Mouse (Mus musculus) heart, embryonic 11.5 days (tissue): Measurements from ENCODE around the gene 1810010H24Rik. TPM values are rescaled to one million over a fixed set of nuclear protein-coding genes. Genes with fewer than 3 reads are reported as not detected.
"Not testable (repeated sequence)": the region's sequence is repeated elsewhere in the genome, so short reads cannot be mapped to it uniquely, and the experiment has no call there.

Experiments used
- ATAC-seq: fragments of 200-750 bp; cut with Nextera tagmentation; replicated peaks from 2 replicates; pipeline ENCODE4 v1.8.0; 2017; ENCODE audit warnings: moderate library complexity; ENCODE audit not compliant: insufficient number of reproducible peaks, low FRiP score, low TSS enrichment
- H3K27ac ChIP-seq: fragments of 300-500 bp; sonication (generic); 2 replicates; pipeline ENCODE4 v1.5.1; 2014; ENCODE audit warnings: mild to moderate bottlenecking, low read depth, low read length
- H3K27me3 ChIP-seq: fragments of 300-500 bp; sonication (generic); 2 replicates; pipeline ENCODE4 v1.6.1; 2014; ENCODE audit warnings: mild to moderate bottlenecking, low read length, mixed read lengths; ENCODE audit not compliant: control insufficient read depth, insufficient read depth
- H3K36me3 ChIP-seq: fragments of 300-500 bp; sonication (generic); 2 replicates; pipeline ENCODE4 v1.6.1; 2014; ENCODE audit warnings: mild to moderate bottlenecking, low read length, moderate library complexity, mixed read lengths; ENCODE audit not compliant: control insufficient read depth, insufficient read depth
- H3K4me1 ChIP-seq: fragments of 300-500 bp; sonication (generic); 2 replicates; pipeline ENCODE4 v1.6.1; 2014; ENCODE audit warnings: low read length; ENCODE audit not compliant: control insufficient read depth, insufficient read depth
- H3K4me2 ChIP-seq: fragments of 300-500 bp; sonication (generic); 2 replicates; pipeline ENCODE4 v1.6.1; 2014; ENCODE audit warnings: mild to moderate bottlenecking, moderate library complexity
- H3K4me3 ChIP-seq: fragments of 300-500 bp; sonication (generic); 2 replicates; pipeline ENCODE4 v1.5.1; 2014; ENCODE audit warnings: low read depth, low read length
- H3K9ac ChIP-seq: fragments of 300-500 bp; sonication (generic); 2 replicates; pipeline ENCODE4 v1.6.1; 2014; ENCODE audit warnings: mild to moderate bottlenecking, low read depth, low read length, moderate library complexity
- H3K9me3 ChIP-seq: fragments of 300-500 bp; sonication (generic); replicated peaks from 2 replicates; pipeline ENCODE4 v1.6.1; 2016; ENCODE audit warnings: low read length; ENCODE audit not compliant: control insufficient read depth
- WGBS: fragments of 180-500 bp; shearing (Covaris S2); extraction: QIAGEN DNeasy Blood & Tissue Kit; methylation state at CpG from one replicate; pipeline ENCODE4 v1.1.7; 2014; ENCODE audit not compliant: insufficient replicate concordance; 5-methylcytosine and 5-hydroxymethylcytosine counted together
- polyA plus RNA-seq: library from polyadenylated mRNA; unstranded; fragments of >200 nt; fragmentation: Nextera tagmentation; extraction: Ambion mirVana; gene quantifications from 2 replicates; pipeline ENCODE4 v1.2.1, GENCODE M21; 2014

The 1810010H24Rik gene
- polyA plus RNA-seq, 1 experiment from 2014 or later = 1.7 TPM

DNA sequence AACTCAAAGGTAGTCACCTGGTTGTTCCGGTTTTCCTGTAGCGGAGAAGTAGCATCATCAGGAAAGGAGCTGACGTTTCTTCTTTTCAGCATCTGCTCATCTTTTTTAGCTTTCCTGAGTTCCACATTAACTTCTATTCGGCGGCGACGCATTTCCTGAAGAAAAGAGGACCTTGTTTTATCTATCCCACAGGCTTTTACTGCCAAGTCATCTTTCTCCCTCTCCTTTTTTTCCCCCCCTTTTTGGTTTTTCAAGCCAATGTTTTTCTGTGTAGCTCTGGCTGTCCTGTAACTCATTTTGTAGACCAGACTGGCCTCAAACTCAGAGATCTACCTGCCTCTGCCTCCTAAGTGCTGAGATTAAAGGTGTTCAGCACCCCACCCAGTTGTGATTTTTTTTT is 29.0 kb upstream of the 1810010H24Rik start:
- ATAC-seq, H3K9me3 ChIP-seq, H3K4me2 ChIP-seq, H3K4me3 ChIP-seq, H3K27me3 ChIP-seq, H3K9ac ChIP-seq, H3K27ac ChIP-seq: not testable (repeated sequence)
- H3K36me3 ChIP-seq = peaks cover 17% of the 10 kb centered on the region
- H3K4me1 ChIP-seq = peaks cover 11% of the 10 kb centered on the region
- 86% methylated on average over 7 of the region's 7 CpGs for whole genome bisulfite sequencing

GRCm38 (mm10) chr11:106997976-106998375 is 27.5 kb upstream of the 1810010H24Rik start:
- no peak overlapping the region for H3K27ac ChIP-seq
- no peaks in the 10 kb centered on the region for H3K27me3 ChIP-seq
- peak overlapping the region; percentile 74 for H3K4me2 ChIP-seq
- H3K36me3 ChIP-seq = peaks cover 15% of the 10 kb centered on the region
- H3K4me3 ChIP-seq = peak overlapping the region; percentile 98
- 18% methylated on average over 5 of the region's 5 CpGs for WGBS
- ATAC-seq = no peak
- H3K4me1 ChIP-seq = peaks cover 11% of the 10 kb centered on the region
- peak overlapping the region; percentile 98; the same call in 1 of the 2 replicates for H3K9ac ChIP-seq
- no peaks in the 10 kb centered on the region for H3K9me3 ChIP-seq

- Histone ChIP-seq H3K27ac (peak overlapping the region; percentile 93), H3K9ac (peak overlapping the region; percentile 98), H3K36me3 (peaks cover 15% of the 10 kb centered on the region), H3K27me3 (no peaks in the 10 kb centered on the region), H3K4me3 (peak overlapping the region; percentile 98), H3K4me1 (peaks cover 11% of the 10 kb centered on the region), H3K9me3 (no peaks in the 10 kb centered on the region), H3K4me2 (peak overlapping the region; percentile 74)
- peak; percentile 44 for ATAC-seq
- 0% methylated on average over 26 of the region's 26 CpGs for WGBS
These were observed 26.8 kb upstream of the 1810010H24Rik start for GRCm38 (mm10) chr11:106998651-106999150.

- Histone ChIP-seq H3K27ac (peak within 1 kb of the TSS; percentile 93), H3K9me3 (no peaks in the 10 kb centered on the region), H3K4me3 (peak within 1 kb of the TSS; percentile 98), H3K4me2 (peak within 1 kb of the TSS; percentile 74), H3K27me3 (no peaks in the 10 kb centered on the region), H3K4me1 (peaks cover 7% of the 10 kb centered on the region), H3K36me3 (peaks cover 10% of the 10 kb centered on the region), H3K9ac (peak within 1 kb of the TSS; percentile 98)
- ATAC-seq = peak; percentile 87
- under 1% methylated on average over 49 of the region's 62 CpGs for WGBS
These were observed 26.1 kb upstream of the 1810010H24Rik start, which contains the start of gene Kpna2 for GRCm38 (mm10) chr11:106999151-106999948. Gene Kpna2, minus strand, starts transcription at chr11:106999541.

DNA sequence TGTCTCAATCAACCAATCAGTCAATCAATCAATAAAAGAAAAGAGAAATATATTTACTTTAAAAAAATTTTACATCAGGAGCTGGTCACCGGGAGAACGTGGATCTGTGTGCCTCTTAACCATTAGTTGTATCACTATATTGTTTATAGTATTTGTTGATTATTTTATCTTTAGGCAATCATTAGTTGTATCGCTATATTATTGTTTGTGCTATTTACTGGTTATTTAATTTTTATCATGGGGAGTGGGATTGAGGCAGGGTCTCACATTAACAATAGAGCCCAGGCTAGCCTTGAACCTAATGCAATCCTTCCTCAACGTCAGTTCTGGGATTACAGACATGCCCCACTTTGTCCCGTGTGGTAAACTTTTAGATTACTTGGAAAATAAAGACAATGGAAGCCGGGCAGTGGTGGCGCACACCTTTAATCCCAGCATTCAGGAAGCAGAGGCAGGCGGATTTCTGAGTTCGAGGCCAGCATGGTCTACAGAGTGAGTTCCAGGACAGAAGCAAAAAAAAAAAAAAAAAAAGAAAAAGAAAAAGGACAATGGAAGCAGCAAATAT is 25.4 kb upstream of the 1810010H24Rik start:
- peak overlapping the region; percentile 72 for H3K9ac ChIP-seq
- H3K27ac ChIP-seq = peak overlapping the region; percentile 71; the same call in 1 of the 2 replicates
- no peaks in the 10 kb centered on the region for H3K27me3 ChIP-seq
- H3K9me3 ChIP-seq = no peaks in the 10 kb centered on the region
- peak overlapping the region; percentile 71 for H3K4me2 ChIP-seq
- H3K36me3 ChIP-seq = peaks cover 6% of the 10 kb centered on the region
- 74% methylated on average over 9 of the region's 9 CpGs for WGBS
- no peak for ATAC-seq
- peak overlapping the region; percentile 98 for H3K4me3 ChIP-seq
- 0 out of 2 replicates have a peak, but pooled peaks cover 3% of the 10 kb centered on the region for H3K4me1 ChIP-seq

DNA sequence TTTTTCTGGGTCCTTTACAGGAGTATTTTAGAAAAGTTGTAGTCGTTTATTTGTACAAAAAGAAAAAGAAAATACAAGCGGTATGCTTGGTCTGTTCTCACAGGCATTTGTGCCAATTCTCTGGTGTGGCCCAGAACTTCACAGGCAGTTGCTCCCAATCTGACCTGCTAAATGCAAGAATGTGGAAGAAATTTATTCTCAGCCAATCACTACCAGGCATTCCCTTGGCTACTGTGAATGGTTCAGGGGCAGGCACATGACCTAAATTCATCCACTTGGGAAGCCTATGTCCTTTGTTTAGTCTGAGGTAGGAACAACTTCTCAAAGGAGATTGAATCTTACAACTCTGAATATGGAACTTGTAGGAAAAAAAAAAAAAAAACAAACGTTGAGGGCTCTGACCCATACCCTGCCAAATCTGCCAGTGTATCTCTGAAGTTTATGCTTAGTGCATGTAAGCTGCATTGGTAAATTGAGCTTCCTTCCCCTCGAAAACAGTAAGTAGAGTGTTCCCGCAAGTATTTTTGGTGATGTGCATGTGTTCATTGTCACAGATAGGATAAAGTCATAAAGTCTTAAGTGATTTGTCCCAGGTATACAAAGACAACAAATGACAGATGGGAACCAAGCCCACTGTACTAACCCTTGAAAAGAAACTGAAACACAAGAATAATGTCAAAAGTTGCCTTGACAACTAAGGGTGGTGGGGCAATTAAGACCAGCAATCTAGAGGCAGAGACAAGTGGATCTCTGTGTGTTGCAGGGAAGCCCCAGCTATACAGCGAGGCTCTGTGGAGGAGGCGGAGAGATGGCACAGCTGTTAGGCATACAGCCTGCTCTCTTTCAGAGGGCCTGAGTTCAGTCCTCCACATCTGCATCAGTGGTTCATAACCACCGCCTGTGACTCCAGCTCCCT is 23.5 kb upstream of the 1810010H24Rik start:
- Histone ChIP-seq H3K4me3 (no peak overlapping the region), H3K4me1 (0 out of 2 replicates have a peak, but pooled peaks cover 3% of the 10 kb centered on the region), H3K27ac (no peak overlapping the region), H3K9ac (no peak overlapping the region), H3K36me3 (no peaks in the 10 kb centered on the region), H3K9me3 (no peaks in the 10 kb centered on the region), H3K4me2 (no peak overlapping the region), H3K27me3 (no peaks in the 10 kb centered on the region)
- ATAC-seq = no peak
- 54% methylated on average over 7 of the region's 8 CpGs for WGBS

- Histone ChIP-seq H3K27me3 (no peaks in the 10 kb centered on the region), H3K27ac (no peak overlapping the region), H3K4me3 (no peak overlapping the region), H3K9me3 (no peaks in the 10 kb centered on the region), H3K4me2 (no peak overlapping the region), H3K36me3 (no peaks in the 10 kb centered on the region), H3K4me1 (no peaks in the 10 kb centered on the region), H3K9ac (no peak overlapping the region)
- ATAC-seq = no peak
- WGBS = 80% methylated on average over 1 of the region's 1 CpGs
These were observed 19.9 kb upstream of the 1810010H24Rik start for GRCm38 (mm10) chr11:107005538-107005937.

- WGBS = 97% methylated on average over 3 of the region's 3 CpGs
- H3K9ac ChIP-seq = no peak overlapping the region
- H3K9me3 ChIP-seq = no peaks in the 10 kb centered on the region
- H3K27ac ChIP-seq = no peak overlapping the region
- H3K4me3 ChIP-seq = no peak overlapping the region
- no peak overlapping the region for H3K4me2 ChIP-seq
- no peak for ATAC-seq
- no peaks in the 10 kb centered on the region for H3K27me3 ChIP-seq
- H3K4me1 ChIP-seq = peaks cover 2% of the 10 kb centered on the region; the same call in 1 of the 2 replicates
- no peaks in the 10 kb centered on the region for H3K36me3 ChIP-seq
These were observed 15.0 kb upstream of the 1810010H24Rik start for GRCm38 (mm10) chr11:107010447-107010846.
